Mouse (Mus musculus): ENCODE results near the gene Sstr4. TPM values are rescaled to one million over a fixed set of nuclear protein-coding genes. Genes with fewer than 3 reads are reported as not detected.

The Sstr4 gene
- total RNA-seq, 1 experiment, result 0.98 TPM

DNA sequence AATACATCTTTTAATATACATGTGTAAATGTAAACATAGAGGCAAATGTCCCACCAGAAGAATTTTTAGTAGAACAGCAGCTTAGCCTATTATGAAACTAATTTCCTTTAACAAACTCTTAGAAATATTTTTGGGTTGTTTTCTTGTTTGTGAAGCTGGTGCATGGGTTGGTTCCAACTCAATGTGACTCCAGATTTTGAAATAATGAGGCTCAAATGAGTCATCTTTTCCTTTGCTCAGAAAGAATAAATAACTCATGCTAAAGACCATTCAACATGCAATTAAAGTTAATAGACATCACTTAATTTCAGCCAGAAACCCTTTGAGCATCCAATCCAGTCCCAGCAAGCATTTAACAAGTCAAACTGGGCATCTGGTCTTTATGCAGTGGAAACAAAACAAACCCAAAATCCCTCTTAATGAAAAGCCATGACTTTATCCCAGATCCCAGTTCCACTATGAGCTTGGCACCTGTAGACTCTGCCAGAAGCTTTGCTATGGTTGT is 33.9 kb downstream of the Sstr4 start:
- Histone ChIP-seq H3K4me3 (ENCODE audit: insufficient read depth in 1 of 2, low read depth in 1 of 2, low read length in 2 of 2, poor library complexity in 1 of 2, severe bottlenecking in 1 of 2) (no peak overlapping the region), H3K9ac (ENCODE audit: insufficient read depth, low read depth, low read length, poor library complexity, severe bottlenecking) (no peak overlapping the region), H3K36me3 (ENCODE audit: control insufficient read depth, insufficient read depth, low read length, poor library complexity, severe bottlenecking) (no peaks in the 10 kb centered on the region), H3K4me1 (ENCODE audit: control insufficient read depth in 2 of 2, insufficient read depth in 2 of 2, low read length in 2 of 2, poor library complexity in 1 of 2) (no peaks in the 10 kb centered on the region), H3K9me3 (ENCODE audit: control insufficient read depth, insufficient read depth, low read depth, low read length) (no peaks in the 10 kb centered on the region), H3K27ac (ENCODE audit: insufficient read depth, low read depth, low read length, poor library complexity, severe bottlenecking) (no peak overlapping the region)
- in situ Hi-C loops (cut with MboI; ENCODE audit: low sequenced_read_pairs in 2 of 2, unreplicated experiment in 2 of 2), result no loop called here
- DNase-seq (ENCODE audit: low read depth, low spot score), result no peak
- TF ChIP-seq HCFC1 (IDR thresholded peaks at IDR 0.05; ENCODE audit: borderline replicate concordance, insufficient read depth, low read length) (no peak), ZNF384 (IDR thresholded peaks at IDR 0.05; ENCODE audit: low read depth, low read length) (no peak), MAFK (IDR thresholded peaks at IDR 0.05; ENCODE audit: insufficient read depth, low read depth, low read length) (no peak), CHD2 (IDR thresholded peaks at IDR 0.05; ENCODE audit: low read depth, low read length) (no peak), ZC3H11A (IDR thresholded peaks at IDR 0.05; ENCODE audit: borderline replicate concordance, low read depth, low read length) (no peak)

DNA sequence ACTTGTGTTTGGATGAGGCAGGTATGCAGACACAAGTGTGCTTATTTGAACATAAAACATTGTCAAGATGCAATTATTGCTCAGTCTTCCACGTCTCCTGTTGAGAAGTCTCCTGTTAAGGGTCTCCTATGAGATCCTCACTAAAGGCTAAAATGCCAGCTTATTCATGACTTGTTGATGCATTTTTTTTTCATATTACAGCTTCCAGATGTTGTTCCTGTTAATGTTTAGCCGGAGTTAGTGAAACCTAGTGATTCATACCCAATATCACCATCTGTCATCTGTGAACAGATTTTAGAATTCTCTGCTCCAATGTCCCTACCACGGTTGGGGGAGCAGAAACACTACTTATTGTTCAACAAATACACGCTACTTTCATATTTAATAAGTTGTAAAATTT is 35.8 kb downstream of the Sstr4 start:
- DNase-seq (ENCODE audit: low read depth, low spot score), result no peak
- Histone ChIP-seq H3K36me3 (ENCODE audit: control insufficient read depth, insufficient read depth, low read length, poor library complexity, severe bottlenecking) (no peaks in the 10 kb centered on the region), H3K9me3 (ENCODE audit: control insufficient read depth, insufficient read depth, low read depth, low read length) (no peaks in the 10 kb centered on the region), H3K4me1 (ENCODE audit: control insufficient read depth in 2 of 2, insufficient read depth in 2 of 2, low read length in 2 of 2, poor library complexity in 1 of 2) (no peaks in the 10 kb centered on the region), H3K4me3 (ENCODE audit: insufficient read depth in 1 of 2, low read depth in 1 of 2, low read length in 2 of 2, poor library complexity in 1 of 2, severe bottlenecking in 1 of 2) (no peak overlapping the region), H3K27ac (ENCODE audit: insufficient read depth, low read depth, low read length, poor library complexity, severe bottlenecking) (no peak overlapping the region), H3K9ac (ENCODE audit: insufficient read depth, low read depth, low read length, poor library complexity, severe bottlenecking) (no peak overlapping the region)
- TF ChIP-seq MAFK (IDR thresholded peaks at IDR 0.05; ENCODE audit: insufficient read depth, low read depth, low read length) (no peak), HCFC1 (IDR thresholded peaks at IDR 0.05; ENCODE audit: borderline replicate concordance, insufficient read depth, low read length) (no peak), ZNF384 (IDR thresholded peaks at IDR 0.05; ENCODE audit: low read depth, low read length) (no peak), ZC3H11A (IDR thresholded peaks at IDR 0.05; ENCODE audit: borderline replicate concordance, low read depth, low read length) (no peak), CHD2 (IDR thresholded peaks at IDR 0.05; ENCODE audit: low read depth, low read length) (no peak)
- in situ Hi-C loops (cut with MboI; ENCODE audit: low sequenced_read_pairs in 2 of 2, unreplicated experiment in 2 of 2), result no loop called here

DNA sequence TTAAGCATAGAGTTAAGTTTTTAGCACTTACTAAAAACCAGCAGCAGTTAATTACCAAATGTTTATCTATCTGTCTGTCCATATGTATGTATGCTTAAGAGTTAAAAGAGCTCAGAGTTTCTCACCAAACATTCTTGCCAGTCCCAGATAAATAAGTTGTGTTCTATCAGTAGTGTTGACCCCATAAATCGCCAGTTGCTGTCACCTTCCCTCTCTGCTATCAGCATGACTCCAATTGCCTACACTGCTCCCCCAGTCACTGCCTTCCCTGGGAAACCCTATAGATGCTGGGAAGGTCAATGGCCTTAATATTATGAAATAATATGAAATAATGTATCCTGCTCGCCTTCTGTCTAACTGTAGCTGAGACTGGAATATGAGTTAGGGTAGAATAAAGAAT is 37.2 kb downstream of the Sstr4 start:
- no peak for TF ChIP-seq ZC3H11A (IDR thresholded peaks at IDR 0.05; ENCODE audit: borderline replicate concordance, low read depth, low read length)
- TF ChIP-seq HCFC1 (IDR thresholded peaks at IDR 0.05; ENCODE audit: borderline replicate concordance, insufficient read depth, low read length), result no peak
- no peak for TF ChIP-seq CHD2 (IDR thresholded peaks at IDR 0.05; ENCODE audit: low read depth, low read length)
- TF ChIP-seq MAFK (IDR thresholded peaks at IDR 0.05; ENCODE audit: insufficient read depth, low read depth, low read length), result no peak
- no peak for TF ChIP-seq ZNF384 (IDR thresholded peaks at IDR 0.05; ENCODE audit: low read depth, low read length)
- Histone ChIP-seq H3K27ac (ENCODE audit: insufficient read depth, low read depth, low read length, poor library complexity, severe bottlenecking) (no peak overlapping the region), H3K4me1 (ENCODE audit: control insufficient read depth in 2 of 2, insufficient read depth in 2 of 2, low read length in 2 of 2, poor library complexity in 1 of 2) (no peaks in the 10 kb centered on the region), H3K4me3 (ENCODE audit: insufficient read depth in 1 of 2, low read depth in 1 of 2, low read length in 2 of 2, poor library complexity in 1 of 2, severe bottlenecking in 1 of 2) (no peak overlapping the region), H3K9me3 (ENCODE audit: control insufficient read depth, insufficient read depth, low read depth, low read length) (no peaks in the 10 kb centered on the region), H3K9ac (ENCODE audit: insufficient read depth, low read depth, low read length, poor library complexity, severe bottlenecking) (no peak overlapping the region), H3K36me3 (ENCODE audit: control insufficient read depth, insufficient read depth, low read length, poor library complexity, severe bottlenecking) (no peaks in the 10 kb centered on the region)
- DNase-seq (ENCODE audit: low read depth, low spot score), result no peak
- in situ Hi-C loops (cut with MboI; ENCODE audit: low sequenced_read_pairs in 2 of 2, unreplicated experiment in 2 of 2), result no loop called here

DNA sequence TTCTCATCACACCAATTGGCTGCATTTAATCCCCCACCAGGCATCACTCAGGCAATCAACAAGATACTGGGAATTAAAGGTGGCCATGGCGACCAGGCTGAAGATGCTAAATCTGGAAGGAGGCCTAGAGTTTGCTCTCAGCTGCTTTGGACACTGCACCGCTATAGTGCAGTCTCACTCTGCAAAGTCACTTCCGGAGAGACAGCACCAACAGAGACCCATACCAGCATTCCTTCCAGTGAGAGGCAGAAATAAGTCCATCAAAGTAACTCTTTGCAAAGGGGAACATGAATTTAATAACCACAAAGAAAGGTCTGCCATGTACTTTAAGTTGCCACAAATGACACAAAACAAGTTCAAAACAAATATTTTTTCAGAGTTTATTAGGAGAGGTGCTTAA is 41.1 kb downstream of the Sstr4 start:
- no peak for DNase-seq (ENCODE audit: low read depth, low spot score)
- H3K4me1 ChIP-seq (ENCODE audit: control insufficient read depth in 2 of 2, insufficient read depth in 2 of 2, low read length in 2 of 2, poor library complexity in 1 of 2), result no peaks in the 10 kb centered on the region
- H3K9ac ChIP-seq (ENCODE audit: insufficient read depth, low read depth, low read length, poor library complexity, severe bottlenecking), result no peak overlapping the region
- no peak overlapping the region for H3K4me3 ChIP-seq (ENCODE audit: insufficient read depth in 1 of 2, low read depth in 1 of 2, low read length in 2 of 2, poor library complexity in 1 of 2, severe bottlenecking in 1 of 2)
- in situ Hi-C loops (cut with MboI; ENCODE audit: low sequenced_read_pairs in 2 of 2, unreplicated experiment in 2 of 2), result no loop called here
- no peak overlapping the region for H3K27ac ChIP-seq (ENCODE audit: insufficient read depth, low read depth, low read length, poor library complexity, severe bottlenecking)
- H3K9me3 ChIP-seq (ENCODE audit: control insufficient read depth, insufficient read depth, low read depth, low read length), result no peaks in the 10 kb centered on the region
- no peak for TF ChIP-seq HCFC1 (IDR thresholded peaks at IDR 0.05; ENCODE audit: borderline replicate concordance, insufficient read depth, low read length)
- no peak for TF ChIP-seq ZC3H11A (IDR thresholded peaks at IDR 0.05; ENCODE audit: borderline replicate concordance, low read depth, low read length)
- no peak for TF ChIP-seq MAFK (IDR thresholded peaks at IDR 0.05; ENCODE audit: insufficient read depth, low read depth, low read length)
- TF ChIP-seq ZNF384 (IDR thresholded peaks at IDR 0.05; ENCODE audit: low read depth, low read length), result no peak
- no peak for TF ChIP-seq CHD2 (IDR thresholded peaks at IDR 0.05; ENCODE audit: low read depth, low read length)
- H3K36me3 ChIP-seq (ENCODE audit: control insufficient read depth, insufficient read depth, low read length, poor library complexity, severe bottlenecking), result no peaks in the 10 kb centered on the region
